Mouse (Mus musculus) mouse trophoblast stem cell (cell line): ENCODE measurements around the gene Ccdc96.

Experiments
- in situ Hi-C, 2 experiments: fragments of 300-500 bp; cut with MseI, MboI; formaldehyde crosslinking; loops; 2 replicates in 1 of 2; 3 replicates in 1 of 2; pipeline ENCODE4 v1.15.1; 2025

Gene Ccdc96

GRCm38 (mm10) chr5:36525216-36525615 lies 40.8 kb downstream of the Ccdc96 start:
- in situ Hi-C loops: no loop called here

DNA sequence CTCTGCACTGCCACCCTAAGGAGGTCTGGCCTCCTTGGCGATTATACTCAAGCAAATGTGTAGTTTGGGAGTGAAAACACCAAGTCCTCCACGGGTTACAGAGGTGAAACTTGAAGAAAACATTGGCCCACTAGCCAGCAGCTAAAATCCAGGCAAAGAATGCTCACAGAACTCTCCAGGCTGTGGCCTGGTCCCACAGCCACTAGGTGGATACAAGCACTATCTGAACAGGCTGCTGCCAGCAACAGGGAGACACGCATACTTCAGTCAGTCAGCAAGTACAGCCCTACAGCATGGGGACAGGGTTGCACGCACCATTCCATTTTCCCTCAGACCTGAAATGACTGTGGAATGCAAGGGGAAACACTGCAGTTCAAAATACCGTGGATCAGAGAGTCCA lies 41.9 kb downstream of the Ccdc96 start:
- in situ Hi-C loops: no loop called here

- in situ Hi-C loops: no loop called here
These were observed 42.5 kb downstream of the Ccdc96 start for GRCm38 (mm10) chr5:36526921-36527320.

- in situ Hi-C loops: loop anchor here in 1 of 2 experiments (5.0 kb wide), 1 partner anchor 53 kb away; no protein-coding TSS in a partner anchor
These were observed 45.3 kb downstream of the Ccdc96 start for GRCm38 (mm10) chr5:36529698-36530097.

GRCm38 (mm10) chr5:36530129-36530751 lies 45.9 kb downstream of the Ccdc96 start:
- in situ Hi-C loops: loop anchor here in 1 of 2 experiments (5.0 kb wide), 1 partner anchor 52 kb away; no protein-coding TSS in a partner anchor

- in situ Hi-C loops: loop anchor here in 1 of 2 experiments (5.0 kb wide), 1 partner anchor 48 kb away; no protein-coding TSS in a partner anchor
These were observed 50.2 kb downstream of the Ccdc96 start for GRCm38 (mm10) chr5:36534455-36535030.

- in situ Hi-C loops: no loop called here
These were observed 51.2 kb downstream of the Ccdc96 start for GRCm38 (mm10) chr5:36535438-36536176.

- in situ Hi-C loops: no loop called here
These were observed 52.0 kb downstream of the Ccdc96 start for GRCm38 (mm10) chr5:36536424-36536823.
